Mouse (Mus musculus) MEL (cell line): ENCODE data around the gene Tifa. TPM values are rescaled to one million over a fixed set of nuclear protein-coding genes. Genes with fewer than 3 reads are reported as not detected.

Source experiments
- DNase-seq: peaks from one replicate; pipeline ENCODE4 v3.0.0; 2011; ENCODE audit warnings: low read depth, low spot score
- H3K27ac ChIP-seq: 2 replicates; pipeline ENCODE4 v1.5.1; 2012; ENCODE audit warnings: low read depth, mild to moderate bottlenecking, control low read depth, low read length, moderate library complexity; ENCODE audit not compliant: control insufficient read depth
- H3K27me3 ChIP-seq, 2 experiments: fragments of 150-350 bp in 1 of 2; sonication (generic) in 1 of 2; 2 replicates each; pipeline ENCODE4 v1.6.1; 2012; ENCODE audit warnings: low read length in 2 of 2, mild to moderate bottlenecking in 2 of 2, improper control_type of control experiment in 1 of 2, moderate library complexity in 1 of 2; ENCODE audit not compliant: insufficient read depth in 2 of 2, control insufficient read depth in 1 of 2
- H3K36me3 ChIP-seq, 2 experiments: 2 replicates each; pipeline ENCODE4 v1.6.1; 2012 to 2014; ENCODE audit warnings: low read length in 2 of 2, improper control_type of control experiment in 1 of 2, inconsistent platforms in 1 of 2, mild to moderate bottlenecking in 1 of 2; ENCODE audit not compliant: insufficient read depth in 2 of 2, control insufficient read depth in 1 of 2
- H3K4me1 ChIP-seq, 2 experiments: fragments of 150-350 bp in 1 of 2; sonication (generic) in 1 of 2; 2 replicates each; pipeline ENCODE4 v1.6.1; 2012; ENCODE audit warnings: low read length in 2 of 2, improper control_type of control experiment in 1 of 2, mild to moderate bottlenecking in 1 of 2; ENCODE audit not compliant: insufficient read depth in 2 of 2, control insufficient read depth in 1 of 2
- H3K4me3 ChIP-seq, 2 experiments: fragments of 150-350 bp in 1 of 2; sonication (generic) in 1 of 2; 2 replicates each; pipeline ENCODE4 v1.5.1; 2012; ENCODE audit warnings: low read depth in 2 of 2, low read length in 2 of 2, mild to moderate bottlenecking in 2 of 2, moderate library complexity in 2 of 2, control low read depth in 1 of 2, improper control_type of control experiment in 1 of 2; ENCODE audit not compliant: control insufficient read depth in 1 of 2, insufficient read depth in 1 of 2
- H3K79me2 ChIP-seq: 2 replicates; pipeline ENCODE4 v1.6.1; 2012; ENCODE audit warnings: mild to moderate bottlenecking, low read length, moderate library complexity; ENCODE audit not compliant: control insufficient read depth, poor library complexity, insufficient read depth
- H3K9ac ChIP-seq: 2 replicates; pipeline ENCODE4 v1.6.1; 2012; ENCODE audit warnings: low read depth, mild to moderate bottlenecking, control low read depth, low read length, moderate library complexity; ENCODE audit not compliant: control insufficient read depth, poor library complexity, severe bottlenecking
- H3K9me3 ChIP-seq: fragments of 150-350 bp; sonication (generic); replicated peaks from 2 replicates; pipeline ENCODE4 v1.6.1; 2012; ENCODE audit warnings: mild to moderate bottlenecking, low read length, improper control_type of control experiment, moderate library complexity; ENCODE audit not compliant: insufficient read depth
- BHLHE40 ChIP-seq: IDR thresholded peaks from 2 replicates; pipeline ENCODE4 v1.6.1; 2012; ENCODE audit warnings: low read depth, mild to moderate bottlenecking, inconsistent platforms, low read length, improper control_type of control experiment, borderline replicate concordance
- CHD1 ChIP-seq: IDR thresholded peaks from 2 replicates; pipeline ENCODE4 v1.6.1; 2012; ENCODE audit warnings: low read depth, mild to moderate bottlenecking, inconsistent platforms, low read length, improper control_type of control experiment
- CHD2 ChIP-seq: IDR thresholded peaks from 2 replicates; pipeline ENCODE4 v1.6.1; 2011; ENCODE audit warnings: low read length, improper control_type of control experiment
- CTCF ChIP-seq, 3 experiments: IDR thresholded peaks in 2 of 3; conservative IDR thresholded peaks in 1 of 3; 2 replicates each; pipeline ENCODE4 v1.5.1; 2011 to 2012; ENCODE audit warnings: low read length in 3 of 3, low read depth in 2 of 3, mild to moderate bottlenecking in 2 of 3, improper control_type of control experiment in 1 of 3, inconsistent platforms in 1 of 3, mixed read lengths in 1 of 3, moderate library complexity in 1 of 3; ENCODE audit not compliant: control insufficient read depth in 1 of 3, insufficient read depth in 1 of 3, poor library complexity in 1 of 3, severe bottlenecking in 1 of 3
- ELF1 ChIP-seq: IDR thresholded peaks from 2 replicates; pipeline ENCODE4 v1.6.1; 2014; ENCODE audit warnings: low read depth, mild to moderate bottlenecking, inconsistent platforms, low read length, improper control_type of control experiment, moderate library complexity
- EP300 ChIP-seq, 2 experiments: IDR thresholded peaks; 2 replicates each; pipeline ENCODE4 v1.6.1; 2011; ENCODE audit warnings: improper control_type of control experiment in 2 of 2, low read length in 2 of 2, low read depth in 1 of 2, mild to moderate bottlenecking in 1 of 2
- ETS1 ChIP-seq: IDR thresholded peaks from 2 replicates; pipeline ENCODE4 v1.6.1; 2012; ENCODE audit warnings: low read depth, mild to moderate bottlenecking, inconsistent platforms, low read length, improper control_type of control experiment, moderate library complexity
- GABPA ChIP-seq: IDR thresholded peaks from 2 replicates; pipeline ENCODE4 v1.6.1; 2012; ENCODE audit warnings: low read depth, mild to moderate bottlenecking, inconsistent platforms, low read length, improper control_type of control experiment, moderate library complexity
- GATA1 ChIP-seq: IDR thresholded peaks from 2 replicates; pipeline ENCODE4 v1.6.1; 2011; ENCODE audit warnings: low read depth, low read length, improper control_type of control experiment
- HCFC1 ChIP-seq: IDR thresholded peaks from 2 replicates; pipeline ENCODE4 v1.6.1; 2012; ENCODE audit warnings: low read depth, mild to moderate bottlenecking, inconsistent platforms, low read length, improper control_type of control experiment, moderate library complexity
- JUND ChIP-seq: IDR thresholded peaks from 2 replicates; pipeline ENCODE4 v1.6.1; 2011; ENCODE audit warnings: low read depth, mild to moderate bottlenecking, improper control_type of control experiment, low read length
- MAFK ChIP-seq: IDR thresholded peaks from 2 replicates; pipeline ENCODE4 v1.6.1; 2011; ENCODE audit warnings: low read depth, mild to moderate bottlenecking, low read length, improper control_type of control experiment, borderline replicate concordance
- MAX ChIP-seq: IDR thresholded peaks from 2 replicates; pipeline ENCODE4 v1.6.1; 2011; ENCODE audit warnings: low read length, improper control_type of control experiment
- MAZ ChIP-seq: IDR thresholded peaks from 2 replicates; pipeline ENCODE4 v1.6.1; 2012; ENCODE audit warnings: low read depth, mild to moderate bottlenecking, inconsistent platforms, low read length, improper control_type of control experiment
- MEF2A ChIP-seq: IDR thresholded peaks from 2 replicates; pipeline ENCODE4 v1.6.1; 2014; ENCODE audit warnings: low read depth, mild to moderate bottlenecking, inconsistent platforms, low read length, improper control_type of control experiment; ENCODE audit not compliant: poor library complexity, insufficient replicate concordance, severe bottlenecking; ENCODE audit errors: extremely low read depth
- MYB ChIP-seq: IDR thresholded peaks from 2 replicates; pipeline ENCODE4 v1.6.1; 2011; ENCODE audit warnings: mild to moderate bottlenecking, low read depth, low read length, improper control_type of control experiment
- MYC ChIP-seq: IDR thresholded peaks from 2 replicates; pipeline ENCODE4 v1.6.1; 2011; ENCODE audit warnings: low read depth, mild to moderate bottlenecking, low read length, improper control_type of control experiment, moderate library complexity
- NELFE ChIP-seq: IDR thresholded peaks from 2 replicates; pipeline ENCODE4 v1.6.1; 2011; ENCODE audit warnings: low read depth, low read length, improper control_type of control experiment
- NRF1 ChIP-seq: IDR thresholded peaks from 2 replicates; pipeline ENCODE4 v1.6.1; 2014; ENCODE audit warnings: low read depth, mild to moderate bottlenecking, inconsistent platforms, low read length, improper control_type of control experiment, moderate library complexity; ENCODE audit not compliant: poor library complexity, insufficient read depth, severe bottlenecking
- POLR2A ChIP-seq, 2 experiments: IDR thresholded peaks; 2 replicates each; pipeline ENCODE4 v1.6.1; 2011 to 2012; ENCODE audit warnings: low read length in 2 of 2, mild to moderate bottlenecking in 2 of 2, control low read depth in 1 of 2, improper control_type of control experiment in 1 of 2, low read depth in 1 of 2, moderate library complexity in 1 of 2; ENCODE audit not compliant: control insufficient read depth in 1 of 2, insufficient read depth in 1 of 2, poor library complexity in 1 of 2
- POLR2AphosphoS2 ChIP-seq: IDR thresholded peaks from 2 replicates; pipeline ENCODE4 v1.6.1; 2011; ENCODE audit warnings: low read length, improper control_type of control experiment
- POLR2AphosphoS5 ChIP-seq: IDR thresholded peaks from 2 replicates; pipeline ENCODE4 v1.6.1; 2012; ENCODE audit warnings: low read depth, borderline replicate concordance, mild to moderate bottlenecking, inconsistent platforms, low read length, moderate library complexity, mixed read lengths
- RAD21 ChIP-seq: IDR thresholded peaks from 2 replicates; pipeline ENCODE4 v1.6.1; 2011; ENCODE audit warnings: mild to moderate bottlenecking, low read depth, low read length, improper control_type of control experiment
- RCOR1 ChIP-seq: IDR thresholded peaks from 2 replicates; pipeline ENCODE4 v1.6.1; 2012; ENCODE audit warnings: low read depth, mild to moderate bottlenecking, inconsistent platforms, low read length, improper control_type of control experiment
- SIN3A ChIP-seq: IDR thresholded peaks from 2 replicates; pipeline ENCODE4 v1.6.1; 2012; ENCODE audit warnings: low read length, improper control_type of control experiment, inconsistent platforms
- SMC3 ChIP-seq: IDR thresholded peaks from 2 replicates; pipeline ENCODE4 v1.6.1; 2011; ENCODE audit warnings: low read depth, low read length, improper control_type of control experiment
- TAL1 ChIP-seq: IDR thresholded peaks from 2 replicates; pipeline ENCODE4 v1.6.1; 2012; ENCODE audit warnings: mild to moderate bottlenecking, inconsistent platforms, low read length, moderate library complexity, mixed read lengths
- TBP ChIP-seq: IDR thresholded peaks from 2 replicates; pipeline ENCODE4 v1.8.0; 2011; ENCODE audit warnings: low read depth, low read length, improper control_type of control experiment
- TCF12 ChIP-seq: IDR thresholded peaks from 2 replicates; pipeline ENCODE4 v1.6.1; 2014; ENCODE audit warnings: low read depth, mild to moderate bottlenecking, inconsistent platforms, low read length, improper control_type of control experiment, moderate library complexity
- USF1 ChIP-seq: IDR thresholded peaks from 2 replicates; pipeline ENCODE4 v1.6.1; 2014; ENCODE audit warnings: low read depth, mild to moderate bottlenecking, inconsistent platforms, low read length, improper control_type of control experiment, moderate library complexity
- ZC3H11A ChIP-seq: IDR thresholded peaks from 2 replicates; pipeline ENCODE4 v1.6.1; 2012; ENCODE audit warnings: low read depth, mild to moderate bottlenecking, inconsistent platforms, low read length, improper control_type of control experiment
- ZKSCAN1 ChIP-seq: IDR thresholded peaks from 2 replicates; pipeline ENCODE4 v1.6.1; 2012; ENCODE audit warnings: low read depth, mild to moderate bottlenecking, inconsistent platforms, low read length, improper control_type of control experiment, moderate library complexity
- ZMIZ1 ChIP-seq: IDR thresholded peaks from 2 replicates; pipeline ENCODE4 v1.6.1; 2012; ENCODE audit warnings: low read depth, mild to moderate bottlenecking, inconsistent platforms, low read length, improper control_type of control experiment, moderate library complexity
- ZNF384 ChIP-seq: IDR thresholded peaks from 2 replicates; pipeline ENCODE4 v1.6.1; 2012; ENCODE audit warnings: low read depth, mild to moderate bottlenecking, inconsistent platforms, low read length, improper control_type of control experiment
- polyA plus RNA-seq, 2 experiments: library from polyadenylated mRNA; stranded (reverse) in 1 of 2; unstranded in 1 of 2; fragments of >175 nt in 1 of 2; fragments of >200 nt in 1 of 2; gene quantifications; 2 replicates each; pipeline versions ENCODE4 v1.2.1 to v1.2.4; 2012; ENCODE audit warnings: low replicate concordance in 2 of 2, low read depth in 1 of 2; ENCODE audit not compliant: insufficient read length in 2 of 2, insufficient read depth in 1 of 2, missing spikeins in 1 of 2
- total RNA-seq: library from RNA; depleted of rRNA; stranded (reverse); fragments of 300-350 nt; gene quantifications from 2 replicates; pipeline ENCODE4 v1.2.3, GENCODE M21; 2012

The Tifa gene
- total and polyA plus RNA-seq, 3 experiments = 1.7 to 3.0 TPM; not detected in 1

DNA sequence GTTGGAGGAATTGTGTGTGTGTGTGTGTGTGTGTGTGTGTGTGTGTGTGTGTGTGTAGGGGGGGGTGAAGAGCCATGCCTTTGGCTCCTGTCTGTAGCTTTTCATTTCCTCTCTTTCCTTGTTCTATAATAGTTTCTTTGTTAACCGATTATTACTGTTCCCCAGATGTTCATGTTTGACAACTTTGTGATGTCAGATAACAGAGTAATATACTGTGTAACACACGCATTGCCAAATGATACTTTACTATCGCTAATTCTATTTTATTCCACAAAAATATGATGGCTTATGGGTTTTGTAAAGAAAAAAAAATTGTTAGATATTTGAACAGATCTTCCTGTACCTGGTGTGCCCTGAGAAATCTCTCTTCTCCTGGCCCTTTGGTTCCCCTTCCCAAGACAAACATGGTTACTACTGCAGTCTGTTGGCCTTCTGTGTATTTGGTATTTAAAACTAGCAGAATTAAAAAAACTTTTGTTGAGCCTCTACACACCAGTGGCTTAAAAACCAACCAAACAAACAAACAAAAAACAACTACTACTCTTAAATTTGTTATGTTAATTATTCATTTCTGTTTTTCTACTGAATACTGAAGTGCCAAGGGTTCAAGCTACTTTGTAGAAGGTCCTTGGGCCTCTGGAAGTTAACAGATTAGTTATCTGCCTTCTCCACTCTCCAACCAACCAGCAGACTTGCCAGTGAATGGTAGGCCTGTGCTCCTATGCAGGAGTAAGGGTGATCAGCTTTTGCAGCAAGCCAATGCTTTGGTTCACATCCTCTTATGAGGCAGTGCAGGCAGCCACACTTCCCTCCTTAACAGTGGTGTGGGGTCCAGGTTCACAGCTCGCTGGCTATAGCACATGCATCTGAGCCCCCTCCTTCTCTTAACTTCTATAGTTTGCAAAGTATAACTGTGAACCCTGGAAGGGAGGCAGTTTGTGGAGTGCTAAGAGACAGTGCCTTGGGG lies 2.3 kb downstream of the Tifa start:
- H3K9me3 ChIP-seq = no peaks in the 10 kb centered on the region
- H3K4me3 ChIP-seq = peak overlapping the region; percentile 74 to 99
- peak overlapping the region; percentile 91 for H3K27ac ChIP-seq
- no peaks in the 10 kb centered on the region for H3K27me3 ChIP-seq
- peak overlapping the region; percentile 72 for H3K9ac ChIP-seq
- peaks cover 5 to 17% of the 10 kb centered on the region in 2 experiments; a peak in 3 of 4 replicates for H3K4me1 ChIP-seq
- DNase-seq = peak; percentile 91
- H3K36me3 ChIP-seq = peaks cover 0 to 14% of the 10 kb centered on the region in 2 experiments; a peak in 2 of 4 replicates
- no peaks in the 10 kb centered on the region; the same call in 1 of the 2 replicates for H3K79me2 ChIP-seq
- TF ChIP-seq USF1 = no peak
- peak; percentile 35 for TF ChIP-seq NELFE
- TF ChIP-seq RCOR1 = peak; percentile 42; the same call in 1 of the 2 replicates
- TF ChIP-seq ZC3H11A = peak; percentile 19; the same call in 1 of the 2 replicates
- peak; percentile 83 for TF ChIP-seq ETS1
- TF ChIP-seq CHD2 = no peak
- no peak for TF ChIP-seq GABPA
- TF ChIP-seq POLR2AphosphoS2 = peak; percentile 91
- TF ChIP-seq TCF12 = peak; percentile 95
- TF ChIP-seq NRF1 = no peak
- TF ChIP-seq RAD21 = no peak
- peak; percentile 89 to 90 for TF ChIP-seq EP300 (IDR thresholded peaks at IDR 0.05; ENCODE audit: low read depth in 1 of 2, low read length in 2 of 2)
- TF ChIP-seq CTCF (IDR thresholded peaks at IDR 0.05 in 2 of 3, conservative IDR thresholded peaks at IDR 0.05 in 1 of 3; ENCODE audit: control insufficient read depth in 1 of 3, insufficient read depth in 1 of 3, low read depth in 2 of 3, low read length in 3 of 3, poor library complexity in 1 of 3, severe bottlenecking in 1 of 3) = no peak; a peak in 1 of 6 replicates
- TF ChIP-seq MAFK = 0 out of 2 replicates have a peak, but pooled peaks have one; percentile 45
- TF ChIP-seq JUND = no peak
- TF ChIP-seq CHD1 = no peak
- TF ChIP-seq TBP = peak; percentile 96
- no peak for TF ChIP-seq ZKSCAN1
- no peak for TF ChIP-seq MYC
- TF ChIP-seq ZNF384 = peak; percentile 43; the same call in 1 of the 2 replicates
- 0 out of 2 replicates have a peak, but pooled peaks have one; percentile 45 for TF ChIP-seq ELF1
- peak; percentile 94 for TF ChIP-seq GATA1
- TF ChIP-seq ZMIZ1 = peak; percentile 99
- TF ChIP-seq MAZ = peak; percentile 76
- TF ChIP-seq MEF2A = peak; percentile 44; the same call in 1 of the 2 replicates
- TF ChIP-seq BHLHE40 = peak; percentile 51; the same call in 1 of the 2 replicates
- 0 out of 2 replicates have a peak, but pooled peaks have one; percentile 51 for TF ChIP-seq MYB
- no peak for TF ChIP-seq SMC3
- TF ChIP-seq POLR2A (IDR thresholded peaks at IDR 0.05; ENCODE audit: control insufficient read depth in 1 of 2, insufficient read depth in 1 of 2, low read depth in 1 of 2, low read length in 2 of 2, poor library complexity in 1 of 2) = peak in 1 of 2 experiments; percentile 48; a peak in 2 of 4 replicates
- TF ChIP-seq MAX = peak; percentile 40; the same call in 1 of the 2 replicates
- no peak for TF ChIP-seq POLR2AphosphoS5
- peak; percentile 46 for TF ChIP-seq SIN3A
- TF ChIP-seq TAL1 = peak; percentile 83
- TF ChIP-seq HCFC1 = peak; percentile 56; the same call in 1 of the 2 replicates
